Mouse (Mus musculus) cerebral cortex, adult 2 months (tissue): ENCODE measurements around the gene Gm20661.

Experiments used
- WGBS: fragments of 180-500 bp; shearing (Covaris S2); methylation state at CpG from one replicate; pipeline ENCODE4 v1.1.7; 2018; 5-methylcytosine and 5-hydroxymethylcytosine counted together

Gm20661 gene

GRCm38 (mm10) chr9:107982681-107983346 is at the start of gene Gm20661:
Gm20661 (plus strand) TSS chr9:107983058.
- WGBS, result 29% methylated on average over 14 of the region's 14 CpGs

DNA sequence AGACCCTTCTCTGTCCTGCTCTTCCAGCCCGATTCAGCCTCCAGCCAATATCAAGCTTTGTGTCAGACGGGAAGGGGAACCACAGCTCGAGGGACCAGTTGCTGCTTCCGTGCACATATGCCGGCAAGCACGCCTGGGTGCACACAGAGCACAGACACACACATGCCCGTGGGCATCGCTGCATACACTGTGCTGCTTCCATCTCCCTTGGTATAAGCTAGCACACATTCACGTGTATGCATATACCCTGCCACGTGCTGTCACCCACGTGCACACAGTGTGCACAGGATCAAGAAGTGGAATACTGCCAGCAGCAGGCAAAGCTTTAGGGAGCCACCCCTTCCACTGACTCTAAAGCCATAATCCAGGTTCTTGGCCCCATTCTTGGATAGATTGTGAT is 48.7 kb upstream of the Gm20661 start:
- WGBS, result 40% methylated on average over 11 of the region's 11 CpGs

- 10% methylated on average over 3 of the region's 3 CpGs for WGBS
These were observed 47.5 kb upstream of the Gm20661 start, which contains the start of gene Camkv for GRCm38 (mm10) chr9:107935374-107935773. Camkv (plus strand) TSS chr9:107935674.

DNA sequence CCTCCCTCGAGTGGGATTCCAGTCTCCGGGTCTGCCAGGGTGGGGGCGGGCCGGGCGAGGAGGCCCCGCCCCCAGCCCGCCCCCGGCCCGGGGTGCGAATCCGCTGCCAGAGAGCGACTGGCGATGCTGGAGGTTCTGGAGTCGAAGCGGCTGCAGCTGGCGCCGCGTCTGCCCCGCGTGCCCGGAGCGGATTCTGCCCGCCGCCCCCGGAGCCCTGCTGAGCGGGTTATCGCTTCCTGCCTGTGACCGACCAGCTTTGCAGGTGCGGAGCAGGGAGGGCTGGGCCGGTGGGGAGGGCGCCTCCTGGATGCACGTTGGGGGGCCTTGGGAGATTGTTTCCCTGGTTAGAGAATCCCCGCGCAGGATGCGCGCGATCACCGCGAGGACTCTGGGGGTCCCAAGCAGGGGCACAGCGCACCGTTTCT is 47.1 kb upstream of the Gm20661 start:
- WGBS, result 2% methylated on average over 41 of the region's 41 CpGs

DNA sequence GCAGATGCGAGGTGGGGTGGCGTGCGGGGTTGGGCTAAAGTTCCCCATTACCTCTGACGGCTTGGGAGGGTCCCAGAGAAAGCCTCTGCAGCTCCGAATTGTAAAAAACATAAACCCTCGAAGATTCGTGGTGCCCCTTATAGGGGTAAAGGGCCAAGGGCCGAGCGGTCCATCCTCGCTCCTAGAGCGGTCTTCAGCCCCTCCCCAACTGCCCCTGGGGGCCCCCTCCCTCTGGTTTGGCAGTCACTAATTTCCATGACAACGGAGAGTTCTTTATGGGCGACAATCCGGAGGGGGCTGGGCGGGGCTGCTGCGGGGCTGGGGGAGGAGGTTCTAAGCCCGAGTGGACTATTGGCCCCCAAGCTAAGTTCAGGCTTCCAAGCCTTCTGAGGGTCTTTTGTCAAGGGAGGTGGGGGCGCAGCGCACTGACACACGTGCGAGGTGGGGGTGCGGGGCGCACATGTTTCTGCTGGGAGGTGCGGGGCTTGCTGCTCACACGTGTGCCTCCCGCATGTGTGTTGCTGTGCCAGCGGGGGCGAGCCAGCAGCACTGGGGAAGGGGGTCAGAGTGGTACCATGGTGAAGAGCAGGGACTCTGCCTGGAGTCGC is 46.5 kb upstream of the Gm20661 start:
- WGBS, result 4% methylated on average over 29 of the region's 29 CpGs

DNA sequence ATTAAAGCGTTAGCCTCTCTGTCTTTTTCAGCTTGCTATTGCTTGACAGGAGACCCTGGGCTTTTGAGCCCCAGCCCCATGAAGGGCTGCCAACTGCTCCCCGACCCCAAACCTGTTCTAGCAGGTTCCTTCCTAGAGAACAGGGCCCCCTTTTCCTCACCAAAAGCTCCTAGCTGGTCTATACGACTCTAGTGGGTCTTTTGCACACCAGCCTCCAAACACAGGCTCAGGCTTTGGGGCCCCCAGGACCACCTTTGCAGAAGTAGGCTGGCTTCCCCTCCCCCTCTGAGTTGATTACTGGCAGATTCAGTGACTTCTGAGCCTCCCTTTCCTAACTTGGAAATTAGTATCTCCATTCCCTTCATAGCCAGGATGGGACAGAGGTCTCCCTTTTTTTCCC is 46.0 kb upstream of the Gm20661 start:
- 19% methylated on average over 3 of the region's 3 CpGs for WGBS

DNA sequence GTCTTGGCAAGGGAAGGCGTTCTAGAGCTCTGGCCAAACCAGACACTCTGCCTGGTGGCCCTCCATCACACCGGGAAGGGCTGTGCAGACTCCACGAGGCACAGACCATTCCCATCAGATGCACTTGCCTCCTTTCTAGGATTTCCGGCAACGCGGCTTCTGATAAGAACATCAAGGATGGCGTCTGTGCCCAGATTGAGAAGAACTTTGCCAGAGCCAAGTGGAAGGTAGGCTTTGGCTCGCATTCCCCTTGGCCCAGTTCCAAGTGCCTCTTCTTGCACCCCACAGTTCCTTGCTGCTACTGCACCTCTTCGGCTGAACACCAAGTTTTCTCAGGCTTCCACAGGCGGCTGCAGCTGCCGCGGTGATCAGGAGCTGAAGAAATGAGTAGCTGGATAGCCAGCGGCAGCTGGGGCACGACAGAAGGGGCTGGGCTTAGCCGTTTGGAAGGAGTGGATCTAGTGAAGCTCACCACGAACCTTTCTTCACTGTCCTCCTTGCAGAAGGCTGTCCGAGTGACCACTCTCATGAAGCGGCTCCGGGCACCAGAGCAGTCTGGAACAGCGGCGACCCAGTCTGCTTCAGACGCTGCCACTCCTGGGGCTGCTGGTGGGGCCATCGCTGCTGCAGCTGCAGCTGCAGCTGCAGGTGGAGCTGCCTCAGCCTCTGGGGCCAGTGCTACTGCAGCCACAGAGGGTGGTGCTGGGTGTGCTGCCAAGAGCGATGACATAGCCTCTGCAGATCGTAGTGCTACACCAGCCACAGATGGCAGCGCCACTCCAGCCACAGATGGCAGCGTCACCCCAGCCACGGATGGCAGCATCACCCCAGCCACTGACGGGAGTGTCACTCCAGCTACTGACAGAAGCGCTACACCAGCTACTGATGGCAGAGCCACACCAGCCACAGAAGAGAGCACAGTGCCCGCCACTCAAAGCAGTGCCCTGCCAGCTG is 35.3 kb upstream of the Gm20661 start:
- 66% methylated on average over 31 of the region's 31 CpGs for WGBS

DNA sequence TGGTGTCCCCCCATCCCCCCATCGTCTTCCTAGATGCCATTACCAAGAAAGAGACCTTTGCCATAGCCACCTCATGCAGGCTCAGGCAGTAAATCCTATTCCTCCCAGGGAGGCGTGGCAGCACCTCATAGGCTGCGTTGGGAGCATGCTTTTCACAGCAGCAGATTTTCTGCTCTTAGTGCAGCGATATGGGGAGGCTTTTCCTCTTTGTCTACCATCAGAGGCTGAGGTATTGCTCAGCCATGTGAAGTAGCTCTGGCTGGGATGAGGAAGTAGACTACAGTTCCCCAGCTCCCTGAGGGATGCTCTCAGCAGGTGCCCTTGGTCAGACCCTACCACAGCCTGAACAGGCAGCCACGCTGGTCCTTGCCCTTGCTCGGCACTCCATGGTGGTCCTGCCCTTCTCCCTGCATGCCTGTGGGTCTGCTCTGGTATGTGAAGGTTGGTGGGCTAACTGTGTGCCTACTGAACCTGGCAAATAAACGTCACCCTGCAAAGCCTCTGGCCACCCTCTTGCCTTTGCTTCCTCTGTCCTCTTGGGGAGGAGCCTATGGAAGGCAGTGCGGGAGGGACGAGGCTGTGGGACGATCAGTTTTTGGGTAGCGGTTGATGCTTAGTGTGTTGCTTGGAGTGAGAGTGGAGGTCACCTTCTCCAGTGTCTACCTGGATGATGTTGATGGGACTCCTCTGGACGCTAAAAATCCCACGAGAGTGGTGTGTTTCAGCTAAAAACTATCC is 33.5 kb upstream of the Gm20661 start:
- WGBS, result 80% methylated on average over 13 of the region's 13 CpGs

DNA sequence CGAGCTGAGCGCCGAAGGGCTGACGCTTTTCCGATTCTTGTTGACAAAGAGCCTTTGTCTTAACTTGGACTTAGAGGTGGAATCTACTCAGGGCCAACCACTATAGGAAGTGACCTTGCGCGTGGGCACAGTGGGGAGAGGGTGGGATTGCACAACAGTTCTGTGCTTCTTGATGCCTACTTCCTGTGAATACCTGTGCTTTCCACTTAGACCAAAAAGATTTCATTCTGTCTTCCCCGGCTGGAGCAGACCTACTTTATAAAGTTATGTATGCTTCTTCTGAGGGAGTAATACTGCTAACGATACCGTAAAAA is 33.0 kb upstream of the Gm20661 start, which contains the start of gene Traip:
Gene Traip (plus strand): TSS at position 215 of the 314 bp plus-strand sequence.
- WGBS, result 84% methylated on average over 10 of the region's 10 CpGs

DNA sequence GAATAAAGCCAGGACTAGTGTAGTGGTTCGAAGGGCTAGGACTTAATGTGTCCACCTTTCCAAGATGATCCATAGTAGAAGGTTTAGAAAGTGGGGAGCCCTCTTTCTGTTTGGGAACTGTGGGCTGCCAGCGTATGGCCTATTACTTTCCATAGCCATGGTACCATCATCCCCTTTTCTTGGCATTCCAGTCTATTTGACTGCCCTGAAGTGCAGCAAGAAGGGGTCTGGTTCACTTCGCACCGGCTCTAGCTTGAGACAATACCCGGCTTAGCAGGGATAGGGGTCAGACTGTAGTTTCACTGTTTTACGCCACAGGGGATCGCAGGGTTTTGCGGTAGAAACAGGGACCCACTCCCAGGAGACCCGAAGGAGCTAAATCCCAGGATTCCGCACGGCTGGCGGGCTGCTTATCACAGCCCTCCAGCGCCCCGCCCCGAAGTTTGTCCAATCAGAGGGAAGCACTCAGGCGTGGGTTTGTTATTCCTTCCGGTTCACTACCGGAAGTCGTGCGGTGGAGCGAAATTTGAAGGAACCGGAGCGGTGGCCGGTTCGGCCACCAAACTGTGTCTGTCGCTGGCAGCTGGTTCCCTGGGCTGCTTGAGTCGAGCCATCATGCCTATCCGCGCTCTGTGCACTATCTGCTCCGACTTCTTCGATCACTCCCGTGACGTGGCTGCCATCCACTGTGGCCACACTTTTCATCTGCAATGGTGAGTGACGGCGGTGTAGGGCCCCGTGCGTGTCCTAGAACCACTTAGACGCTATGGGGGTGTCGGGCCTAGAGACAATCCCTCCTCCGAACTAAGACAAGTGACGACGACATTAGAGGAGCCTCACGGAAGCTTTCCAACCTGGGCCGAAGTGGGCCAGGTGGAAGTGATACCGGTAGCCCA is 32.1 kb upstream of the Gm20661 start:
- 17% methylated on average over 45 of the region's 45 CpGs for WGBS

DNA sequence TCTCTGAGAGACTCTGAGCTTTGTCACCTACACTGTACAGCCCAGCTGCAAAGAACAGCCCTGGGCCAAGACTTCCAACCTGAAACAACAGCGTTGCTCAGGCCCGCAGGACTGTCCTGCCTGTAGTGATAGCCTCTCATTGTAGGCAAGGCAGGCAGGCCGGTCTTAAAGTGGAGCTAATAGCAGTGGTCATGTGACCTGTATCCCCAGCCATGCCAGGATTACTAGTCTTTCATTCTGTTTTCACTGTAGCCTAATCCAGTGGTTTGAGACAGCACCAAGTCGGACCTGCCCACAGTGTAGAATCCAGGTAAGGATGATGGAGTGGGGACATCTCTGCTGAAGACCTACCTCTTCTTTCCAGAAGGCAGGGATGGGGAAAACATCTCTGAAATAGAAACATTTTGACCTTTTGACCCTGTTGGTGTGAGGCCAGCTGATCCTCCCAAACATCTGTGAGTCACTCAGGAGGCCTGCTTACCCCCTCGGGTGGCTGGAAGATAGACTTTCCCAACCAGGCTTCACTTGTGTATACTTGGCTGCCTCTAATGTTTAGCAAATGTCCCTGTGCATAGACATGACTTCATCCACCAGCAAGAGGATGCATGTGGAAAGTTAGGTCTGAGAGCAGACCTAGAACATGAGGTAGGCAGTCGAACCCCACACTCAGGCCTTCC is 27.1 kb upstream of the Gm20661 start:
- 86% methylated on average over 6 of the region's 6 CpGs for WGBS

GRCm38 (mm10) chr9:107957141-107957540 is 25.7 kb upstream of the Gm20661 start:
- 58% methylated on average over 6 of the region's 6 CpGs for WGBS

DNA sequence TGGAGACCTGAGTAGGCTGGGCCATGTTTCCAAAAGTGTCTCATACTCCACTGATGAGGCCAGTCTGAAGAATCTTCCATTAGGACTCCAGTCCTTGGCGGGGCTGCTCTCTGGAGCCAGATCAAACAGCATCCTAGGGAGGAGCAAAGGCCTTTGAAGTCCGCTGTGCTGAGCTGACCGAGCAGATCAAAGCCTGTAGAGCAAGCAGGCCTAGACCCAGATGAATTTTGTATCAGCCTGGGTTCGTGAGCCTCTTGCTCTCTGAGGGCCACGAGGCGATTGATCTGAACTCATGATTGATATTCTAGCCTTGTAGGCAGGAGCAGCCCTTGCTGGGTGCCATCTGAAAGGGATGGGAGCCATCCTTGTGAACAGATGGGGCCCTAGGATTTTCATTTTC is 23.0 kb upstream of the Gm20661 start:
- 72% methylated on average over 6 of the region's 6 CpGs for WGBS

GRCm38 (mm10) chr9:107960928-107961327 is 21.9 kb upstream of the Gm20661 start:
- 73% methylated on average over 4 of the region's 4 CpGs for WGBS

DNA sequence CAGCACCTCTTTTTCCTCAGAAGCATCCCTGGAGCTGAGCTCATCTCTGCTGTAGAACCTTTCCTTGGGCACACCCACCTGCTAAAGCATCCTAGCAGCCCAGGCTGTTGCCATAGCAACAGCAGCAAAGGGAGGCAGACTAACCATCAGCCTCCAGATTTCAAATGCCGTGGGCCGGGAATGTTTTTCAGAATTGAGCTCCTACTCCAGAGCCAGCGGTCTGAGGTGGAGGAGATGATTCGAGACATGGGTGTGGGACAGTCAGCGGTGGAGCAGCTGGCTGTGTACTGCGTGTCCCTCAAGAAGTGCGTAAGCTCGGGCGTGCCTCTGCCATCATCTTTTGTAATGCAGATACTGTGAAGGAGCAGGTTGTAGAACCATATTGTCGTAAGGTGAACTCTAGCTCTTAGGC is 21.5 kb upstream of the Gm20661 start:
- WGBS, result 38% methylated on average over 10 of the region's 10 CpGs

- WGBS, result 17% methylated on average over 5 of the region's 5 CpGs
These were observed 21.0 kb upstream of the Gm20661 start for GRCm38 (mm10) chr9:107961881-107962280.

DNA sequence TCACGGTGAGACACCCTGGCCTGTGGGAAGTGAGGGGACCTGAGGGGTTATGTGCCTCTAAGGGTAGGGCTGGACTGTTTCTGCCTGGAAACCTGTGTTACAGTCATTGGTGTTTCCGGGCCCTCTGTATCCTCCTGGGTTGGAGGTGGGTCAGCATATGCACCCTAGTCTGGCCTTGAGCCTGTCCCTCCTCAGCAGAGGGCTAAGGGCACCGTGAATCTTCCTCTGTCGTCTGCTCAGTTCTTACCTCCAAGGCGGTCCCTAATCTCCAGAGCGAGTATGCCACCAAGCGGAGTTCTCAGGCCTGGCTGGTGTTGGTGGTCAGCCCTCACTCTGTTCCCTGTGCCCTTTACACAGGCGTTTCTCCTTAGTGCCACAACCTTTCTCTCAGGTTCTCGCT is 19.9 kb upstream of the Gm20661 start:
- WGBS, result 94% methylated on average over 9 of the region's 9 CpGs

DNA sequence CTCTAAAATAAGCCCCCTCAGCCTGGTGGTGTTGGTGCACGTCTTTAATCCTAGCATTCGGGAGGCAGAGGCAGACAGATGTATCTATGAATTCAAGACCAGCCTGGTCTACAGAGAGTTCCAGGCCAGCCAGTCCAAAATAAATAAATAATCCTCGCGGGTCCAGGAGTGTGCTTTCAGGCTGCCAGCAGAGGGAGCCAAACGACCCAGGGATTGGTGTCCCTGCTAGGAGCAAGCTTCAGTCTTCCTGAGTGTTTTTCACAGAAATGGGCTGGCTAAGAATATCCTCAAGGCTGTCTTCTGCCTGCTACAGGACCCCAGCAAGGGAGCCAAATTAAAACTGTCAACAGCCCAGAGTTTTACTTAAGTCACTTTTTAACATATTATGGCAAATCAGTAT is 19.2 kb upstream of the Gm20661 start:
- WGBS, result 13% methylated on average over 5 of the region's 5 CpGs

- 88% methylated on average over 9 of the region's 9 CpGs for WGBS
These were observed 18.2 kb upstream of the Gm20661 start for GRCm38 (mm10) chr9:107964681-107965080.

DNA sequence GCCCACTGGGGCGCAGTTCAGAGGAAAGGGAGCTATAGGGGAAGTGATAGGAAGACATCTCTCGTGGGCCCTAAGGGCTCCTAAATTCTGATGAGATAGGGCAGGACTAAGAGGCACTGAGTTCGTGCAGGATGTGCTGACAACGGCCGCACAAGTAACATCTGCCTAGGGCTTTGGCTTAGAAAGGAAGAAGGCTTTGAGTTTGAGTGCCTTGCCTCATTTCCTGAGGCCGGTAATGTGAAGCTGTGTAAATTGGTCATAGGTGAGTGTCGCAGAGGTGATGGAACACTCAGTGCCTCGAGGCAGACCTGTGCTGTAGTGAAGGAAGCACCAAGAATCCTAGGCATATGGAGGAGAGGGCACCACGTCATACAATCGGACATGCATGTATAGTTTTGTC is 16.2 kb upstream of the Gm20661 start:
- 89% methylated on average over 10 of the region's 10 CpGs for WGBS
